Mouse (Mus musculus): ENCODE results near the gene Cyp4v3. TPM values are rescaled to one million over a fixed set of nuclear protein-coding genes. Genes with fewer than 3 reads are reported as not detected.

Gene Cyp4v3
- total and polyA plus RNA-seq, 3 experiments = 2.2 to 2.8 (median 2.8) TPM

GRCm38 (mm10) chr8:45321365-45321764 lies 11.7 kb downstream of the Cyp4v3 start:
- Histone ChIP-seq H3K9me3 (replicated peaks; ENCODE audit: low read length) (no peaks in the 10 kb centered on the region), H3K4me1 (ENCODE audit: control insufficient read depth in 1 of 2, insufficient read depth in 2 of 2) (no peaks in the 10 kb centered on the region), H3K4me3 (replicated peaks in 1 of 3; ENCODE audit: low read depth in 2 of 3, low read length in 2 of 3, poor library complexity in 1 of 3) (no peak overlapping the region), H3K9ac (ENCODE audit: insufficient read depth, low read depth) (no peak overlapping the region), H3K27ac (ENCODE audit: insufficient read depth, low read depth) (no peak overlapping the region), H3K79me2 (replicated peaks; ENCODE audit: control insufficient read depth, extremely low read depth, insufficient read depth, poor library complexity, severe bottlenecking) (no peaks in the 10 kb centered on the region), H3K4me2 (ENCODE audit: insufficient read depth, low read depth, poor library complexity, severe bottlenecking) (no peak overlapping the region), H3K36me3 (replicated peaks in 1 of 2; ENCODE audit: control insufficient read depth in 1 of 2, insufficient read depth in 1 of 2, low read length in 1 of 2) (peaks cover 0 to 4% of the 10 kb centered on the region in 2 experiments), H3K27me3 (replicated peaks) (no peaks in the 10 kb centered on the region)
- in situ Hi-C loops (cut with MboI; ENCODE audit: low pct_ligation_motif_present, low pct_unique_long_range_greater_than_20kb, low sequenced_read_pairs) = no loop called here
- dilution Hi-C loops (cut with MboI; ENCODE audit: extremely low pct_ligation_motif_present, extremely low pct_unique_long_range_greater_than_20kb, low sequenced_read_pairs) = no loop called here
- no peak for DNase-seq (ENCODE audit: extremely low read depth)
- TF ChIP-seq IRF4 (IDR thresholded peaks at IDR 0.05; ENCODE audit: low read depth, low read length) (no peak), PAX5 (IDR thresholded peaks at IDR 0.05; ENCODE audit: low read length) (no peak), MAZ (IDR thresholded peaks at IDR 0.05; ENCODE audit: low read depth, low read length) (no peak), NRF1 (IDR thresholded peaks at IDR 0.05; ENCODE audit: low read depth, low read length) (no peak), MEF2A (IDR thresholded peaks at IDR 0.05; ENCODE audit: borderline replicate concordance, low read depth, low read length) (no peak), BHLHE40 (IDR thresholded peaks at IDR 0.05; ENCODE audit: low read depth, low read length) (no peak), SIN3A (IDR thresholded peaks at IDR 0.05; ENCODE audit: low read length) (no peak)

- no peak for TF ChIP-seq HCFC1 (IDR thresholded peaks at IDR 0.05; ENCODE audit: low read depth, low read length)
- no peak for TF ChIP-seq MAX (IDR thresholded peaks at IDR 0.05; ENCODE audit: low read length)
- TF ChIP-seq RAD21 (IDR thresholded peaks at IDR 0.05; ENCODE audit: low read depth, low read length) = no peak
- TF ChIP-seq MAFK (IDR thresholded peaks at IDR 0.05; ENCODE audit: insufficient replicate concordance, low read length) = no peak
- TF ChIP-seq MXI1 (IDR thresholded peaks at IDR 0.05; ENCODE audit: low read depth, low read length) = no peak
- TF ChIP-seq EP300 (IDR thresholded peaks at IDR 0.05; ENCODE audit: low read length) = no peak
- no peak for TF ChIP-seq KAT2A (IDR thresholded peaks at IDR 0.05; ENCODE audit: insufficient replicate concordance, low read length)
- no peak for TF ChIP-seq JUND (conservative IDR thresholded peaks at IDR 0.05; ENCODE audit: low read depth, low read length)
- TF ChIP-seq ELF1 (IDR thresholded peaks at IDR 0.05; ENCODE audit: low read depth, low read length) = no peak
- no peak for TF ChIP-seq CTCF (conservative IDR thresholded peaks at IDR 0.05 in 1 of 2, IDR thresholded peaks at IDR 0.05 in 1 of 2; ENCODE audit: low read depth in 2 of 2, low read length in 2 of 2)
- TF ChIP-seq JUN (IDR thresholded peaks at IDR 0.05; ENCODE audit: insufficient read depth, low read depth, low read length) = no peak
- TF ChIP-seq NRF1 (IDR thresholded peaks at IDR 0.05; ENCODE audit: low read depth, low read length) = no peak
- no peak for TF ChIP-seq SIN3A (IDR thresholded peaks at IDR 0.05; ENCODE audit: low read length)
- TF ChIP-seq POLR2A (IDR thresholded peaks at IDR 0.05; ENCODE audit: low read depth, low read length) = no peak
- TF ChIP-seq ETS1 (conservative IDR thresholded peaks at IDR 0.05; ENCODE audit: low read depth, low read length) = no peak
- TF ChIP-seq SMC3 (IDR thresholded peaks at IDR 0.05; ENCODE audit: low read depth, low read length) = no peak
- Histone ChIP-seq H3K9ac (ENCODE audit: insufficient read depth, low read depth) (no peak overlapping the region), H3K9me3 (replicated peaks; ENCODE audit: low read length) (no peaks in the 10 kb centered on the region), H3K27me3 (replicated peaks) (no peaks in the 10 kb centered on the region), H3K4me1 (ENCODE audit: control insufficient read depth in 1 of 2, insufficient read depth in 2 of 2) (no peaks in the 10 kb centered on the region), H3K4me2 (ENCODE audit: insufficient read depth, low read depth, poor library complexity, severe bottlenecking) (no peak overlapping the region), H3K36me3 (replicated peaks in 1 of 2; ENCODE audit: control insufficient read depth in 1 of 2, insufficient read depth in 1 of 2, low read length in 1 of 2) (peaks cover 0 to 4% of the 10 kb centered on the region in 2 experiments), H3K79me2 (replicated peaks; ENCODE audit: control insufficient read depth, extremely low read depth, insufficient read depth, poor library complexity, severe bottlenecking) (no peaks in the 10 kb centered on the region), H3K27ac (ENCODE audit: insufficient read depth, low read depth) (no peak overlapping the region), H3K4me3 (replicated peaks in 1 of 3; ENCODE audit: low read depth in 2 of 3, low read length in 2 of 3, poor library complexity in 1 of 3) (no peak overlapping the region)
- no peak for DNase-seq (ENCODE audit: extremely low read depth)
- dilution Hi-C loops (cut with MboI; ENCODE audit: extremely low pct_ligation_motif_present, extremely low pct_unique_long_range_greater_than_20kb, low sequenced_read_pairs) (no loop called here), in situ Hi-C loops (cut with MboI; ENCODE audit: low pct_ligation_motif_present, low pct_unique_long_range_greater_than_20kb, low sequenced_read_pairs) (no loop called here)
Measured at GRCm38 (mm10) chr8:45320930-45321329, 12.1 kb downstream of the Cyp4v3 start.
